Mouse (Mus musculus) T-helper 17 cell (primary cell): ENCODE results near the gene Ppp2r5c.

Source experiments
- in situ Hi-C, 2 experiments: fragments of 300-600 bp; cut with MboI, MseI; formaldehyde crosslinking; loops; 1 replicate in 1 of 2; 2 replicates in 1 of 2; pipeline ENCODE4 v1.15.1; 2025; ENCODE audit warnings: high pct_unique_total_duplicates in 2 of 2

Ppp2r5c gene

GRCm38 (mm10) chr12:110599791-110600190, 152.9 kb downstream of the Ppp2r5c start:
- in situ Hi-C loops, result loop anchor here (5.0 kb wide), 1 partner anchor 243 kb away; the partner anchor contains the start of gene Mok (in 2 of the 2)

DNA sequence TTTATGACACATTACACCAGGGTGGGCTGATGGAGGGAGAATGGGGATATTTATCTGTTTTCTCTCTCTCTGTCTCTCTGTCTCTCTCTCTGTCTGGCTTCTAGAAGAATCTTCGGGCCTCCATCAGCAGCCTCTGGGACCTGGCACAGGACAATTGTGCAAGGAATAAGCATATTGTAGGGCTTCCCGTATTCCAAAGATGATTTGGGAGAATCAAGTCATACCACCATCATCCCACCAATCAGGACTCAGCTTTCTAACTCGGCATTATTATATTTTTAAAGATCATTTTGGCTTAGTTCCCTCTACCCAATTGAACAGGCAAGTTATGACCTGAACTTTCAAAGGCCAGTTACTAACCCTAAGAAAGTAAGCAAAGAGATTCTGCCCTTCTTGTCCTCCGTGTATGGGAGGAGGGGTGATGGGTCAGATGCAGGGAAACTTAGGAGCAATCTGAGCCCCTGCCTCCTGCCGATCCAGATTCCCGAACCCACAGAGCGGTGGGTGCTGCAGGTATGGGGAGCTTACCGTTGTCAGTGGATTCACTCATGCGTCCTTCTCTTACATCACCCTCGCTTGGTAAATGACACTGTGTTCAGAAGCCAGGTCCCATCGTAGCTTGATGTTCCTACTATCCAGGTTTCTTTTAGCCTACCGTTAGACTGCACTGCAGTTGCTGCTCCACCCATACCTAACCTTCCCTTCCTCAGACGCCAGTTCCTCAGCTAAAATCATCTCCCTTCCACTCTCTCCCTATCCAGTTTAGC, 153.5 kb downstream of the Ppp2r5c start:
- in situ Hi-C loops, result loop anchor here (5.0 kb wide), 1 partner anchor 242 kb away; the partner anchor contains the start of gene Mok (in 2 of the 2)

DNA sequence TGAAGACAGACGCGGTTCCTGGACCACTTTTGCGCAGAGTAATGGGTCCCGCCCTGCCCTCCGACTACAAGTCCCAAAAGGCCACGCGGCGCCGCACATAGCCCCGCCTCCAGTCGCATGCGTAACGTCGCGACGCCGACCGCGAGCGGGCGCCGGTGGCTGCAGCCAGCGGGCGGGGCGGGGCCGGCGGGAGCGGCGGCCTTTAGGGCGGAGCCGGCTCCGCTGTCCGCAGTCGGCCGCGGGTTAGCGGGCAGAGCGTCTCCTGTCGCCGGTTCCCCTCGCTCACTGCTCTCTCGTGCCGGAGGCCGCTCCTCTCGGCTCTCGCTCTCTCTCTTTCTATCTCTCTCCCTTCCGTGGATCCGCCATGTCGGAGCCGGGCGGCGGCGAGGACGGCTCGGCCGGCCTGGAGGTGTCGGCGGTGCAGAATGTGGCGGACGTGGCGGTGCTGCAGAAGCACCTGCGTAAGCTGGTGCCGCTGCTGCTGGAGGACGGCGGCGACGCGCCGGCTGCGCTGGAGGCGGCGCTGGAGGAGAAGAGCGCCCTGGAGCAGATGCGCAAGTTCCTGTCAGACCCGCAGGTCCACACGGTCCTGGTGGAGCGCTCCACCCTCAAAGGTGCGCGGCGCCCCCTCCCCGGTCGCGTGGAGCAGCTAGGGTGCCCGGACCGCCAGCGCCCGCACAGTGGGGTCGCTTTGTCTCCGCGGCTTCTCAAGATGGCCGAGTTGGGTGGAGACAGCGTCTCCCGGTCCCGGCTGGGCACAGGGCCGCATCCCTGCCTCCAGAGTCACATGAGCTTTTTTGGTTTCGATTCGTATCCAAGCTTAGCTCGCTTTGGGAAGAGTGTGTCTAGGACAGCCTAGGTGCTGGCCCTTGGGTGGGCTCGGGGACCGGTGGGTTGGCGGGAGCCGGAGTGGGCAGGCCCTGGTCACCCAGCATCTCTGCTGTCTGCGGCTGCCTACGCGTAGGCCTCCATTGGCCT, 154.6 kb downstream of the Ppp2r5c start, which contains the start of gene Dync1h1:
Gene Dync1h1 (plus strand): TSS at position 212 of the 978 bp plus-strand sequence.
- in situ Hi-C loops, result loop anchor here (5.0 kb wide), 1 partner anchor 241 kb away; the partner anchor contains the start of gene Mok (in 2 of the 2)

DNA sequence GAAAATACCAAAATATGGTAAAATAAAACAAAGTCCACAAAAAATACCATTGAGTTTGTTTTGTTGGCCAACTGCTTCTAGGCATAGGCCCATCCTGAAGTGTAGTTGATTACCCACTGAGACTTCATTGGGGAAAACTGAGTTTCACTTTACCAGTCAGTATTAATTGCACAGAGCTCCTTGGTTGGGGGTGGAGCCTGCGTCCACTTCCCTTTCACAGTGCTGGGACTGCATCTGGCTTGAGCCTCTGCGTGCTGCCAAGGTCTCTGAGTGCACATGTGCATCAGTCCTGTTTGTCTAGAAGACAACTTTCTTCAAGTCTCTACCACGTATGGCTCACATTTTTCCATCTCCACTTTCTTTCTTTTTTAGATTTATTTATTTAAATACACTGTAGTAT, 159.2 kb downstream of the Ppp2r5c start:
- in situ Hi-C loops, result no loop called here

- in situ Hi-C loops, result no loop called here
Observed at GRCm38 (mm10) chr12:110606676-110607075, 159.8 kb downstream of the Ppp2r5c start.

GRCm38 (mm10) chr12:110608460-110609152, 161.7 kb downstream of the Ppp2r5c start:
- in situ Hi-C loops, result no loop called here

- in situ Hi-C loops, result no loop called here
Observed at GRCm38 (mm10) chr12:110609153-110609497, 162.2 kb downstream of the Ppp2r5c start.

GRCm38 (mm10) chr12:110610713-110611112, 163.8 kb downstream of the Ppp2r5c start:
- in situ Hi-C loops, result loop anchor here in 1 of 2 experiments (10.0 kb wide), 1 partner anchor 1726 kb away; no protein-coding TSS in a partner anchor

- in situ Hi-C loops, result no loop called here
Observed at GRCm38 (mm10) chr12:110630056-110630455, 183.1 kb downstream of the Ppp2r5c start.
